Mouse (Mus musculus) spleen, embryonic (tissue): ENCODE measurements around the gene Vash1.

ENCODE experiments used
- CTCF ChIA-PET: fragments of 350-600 bp; sonication (Branson Sonifier 250); formaldehyde crosslinking; loops from one replicate; lab custom pipeline; 2022; lab: Charles Lee

The Vash1 gene

DNA sequence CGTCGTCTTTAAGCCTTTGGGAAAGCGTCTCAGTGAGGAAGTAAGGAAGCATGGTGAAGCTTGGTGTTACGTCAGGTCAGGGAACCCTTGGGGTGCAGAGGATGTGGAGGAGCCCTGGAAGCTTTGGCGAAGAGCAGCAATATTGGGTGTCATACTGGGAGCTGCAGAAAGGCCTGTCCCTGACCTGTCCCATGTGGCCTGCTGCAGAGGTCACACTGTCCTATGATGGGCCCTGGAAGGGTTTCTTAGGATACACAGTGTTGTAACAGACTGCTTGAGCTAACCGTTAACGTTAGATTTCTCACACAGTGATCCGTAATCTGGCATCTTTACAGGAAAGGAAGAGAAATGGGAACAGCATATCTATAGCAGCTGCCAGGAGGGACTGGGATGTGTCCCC lies 3.7 kb downstream of the Vash1 start:
- CTCF ChIA-PET: no interaction called here

- CTCF ChIA-PET: no interaction called here
These were observed 5.2 kb downstream of the Vash1 start for GRCm38 (mm10) chr12:86683698-86684097.

DNA sequence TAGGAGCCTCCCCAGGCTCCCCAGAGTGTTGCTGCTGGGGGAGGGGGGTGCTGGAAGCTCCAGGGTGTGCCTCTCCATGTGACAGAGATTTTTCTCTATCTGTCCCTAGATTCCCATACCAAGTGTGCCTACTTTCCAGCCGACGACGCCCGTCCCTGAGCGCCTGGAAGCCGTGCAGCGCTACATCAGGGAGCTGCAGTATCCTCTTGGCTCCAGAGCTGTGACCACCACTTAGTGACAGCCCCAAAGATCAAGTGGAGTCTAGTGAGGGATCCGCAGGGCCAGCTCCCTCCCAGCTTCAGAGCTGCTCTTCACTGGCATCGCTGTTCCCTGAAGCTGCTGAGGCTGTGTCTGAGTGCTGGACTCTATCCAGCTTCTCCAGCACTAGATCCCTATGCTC lies 6.8 kb downstream of the Vash1 start:
- CTCF ChIA-PET: no interaction called here

DNA sequence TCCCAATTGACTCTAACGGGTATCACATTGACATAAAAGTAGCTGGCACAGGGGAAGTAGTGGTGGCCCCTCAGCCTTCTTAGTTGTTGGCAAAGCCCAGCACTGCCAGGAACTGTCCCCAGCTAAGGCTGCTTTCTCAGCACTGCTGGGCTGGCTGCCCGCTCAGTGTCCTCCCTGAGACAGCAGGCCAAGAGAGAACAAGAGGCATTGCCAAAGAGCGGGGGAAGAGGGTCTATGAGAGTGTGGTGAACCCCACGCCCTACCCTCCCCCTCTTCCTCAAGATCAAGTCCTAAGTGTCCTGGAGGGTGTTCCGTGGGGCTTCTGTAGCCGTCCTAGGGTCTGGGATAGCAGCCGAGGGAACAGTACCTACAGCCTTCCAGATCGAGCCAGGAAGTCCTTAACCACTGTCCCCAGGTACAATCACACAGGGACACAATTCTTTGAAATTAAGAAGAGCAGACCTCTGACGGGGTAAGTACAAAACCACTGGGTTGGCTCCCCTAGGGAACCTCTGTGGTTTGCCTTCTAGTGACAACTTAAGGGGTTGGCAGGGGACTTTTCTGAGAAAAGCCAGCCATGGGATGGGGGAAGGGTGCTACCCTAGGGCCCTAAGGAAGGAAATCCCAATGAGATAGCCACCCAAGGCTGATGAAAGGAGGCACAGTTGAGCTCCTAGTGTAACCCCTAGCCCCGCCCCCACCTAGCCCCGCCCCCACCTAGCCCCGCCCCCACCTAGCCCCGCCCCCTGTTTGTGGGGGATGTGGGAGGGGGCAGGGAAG lies 8.2 kb downstream of the Vash1 start:
- CTCF ChIA-PET: no interaction called here

- CTCF ChIA-PET: no interaction called here
These were observed 9.0 kb downstream of the Vash1 start for GRCm38 (mm10) chr12:86687445-86687955.

DNA sequence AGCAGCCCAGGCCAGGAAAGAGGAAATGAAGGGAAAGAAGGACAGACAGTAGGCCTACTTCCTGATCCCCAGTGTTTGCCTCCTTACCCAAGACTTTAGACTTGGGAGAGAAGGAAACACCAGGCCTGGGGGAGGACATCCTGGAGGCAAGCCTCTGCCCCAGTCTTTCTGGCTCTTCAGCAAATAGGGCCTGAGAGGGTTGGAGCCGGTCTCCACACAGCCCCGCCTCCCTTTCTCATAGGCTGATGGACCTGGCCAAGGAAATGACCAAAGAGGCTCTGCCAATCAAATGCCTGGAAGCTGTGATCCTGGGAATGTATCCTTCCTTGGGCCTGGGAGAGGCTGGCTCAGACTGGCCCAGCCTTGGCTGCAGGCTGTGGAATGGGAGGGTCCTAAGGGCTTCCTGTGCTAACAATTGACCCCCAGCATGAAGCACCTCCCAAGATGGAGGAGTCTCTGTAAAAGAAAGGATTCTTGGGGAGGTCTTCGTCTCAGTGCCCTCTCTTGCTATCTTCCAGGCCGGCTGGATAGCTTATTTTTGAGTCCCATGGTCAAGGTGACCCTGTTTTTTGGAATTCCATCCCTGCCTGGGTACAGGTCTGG lies 9.6 kb downstream of the Vash1 start:
- CTCF ChIA-PET: no interaction called here

GRCm38 (mm10) chr12:86688917-86689316 lies 10.4 kb downstream of the Vash1 start:
- CTCF ChIA-PET: no interaction called here

- CTCF ChIA-PET: no interaction called here
These were observed 12.4 kb downstream of the Vash1 start for GRCm38 (mm10) chr12:86690700-86691485.

DNA sequence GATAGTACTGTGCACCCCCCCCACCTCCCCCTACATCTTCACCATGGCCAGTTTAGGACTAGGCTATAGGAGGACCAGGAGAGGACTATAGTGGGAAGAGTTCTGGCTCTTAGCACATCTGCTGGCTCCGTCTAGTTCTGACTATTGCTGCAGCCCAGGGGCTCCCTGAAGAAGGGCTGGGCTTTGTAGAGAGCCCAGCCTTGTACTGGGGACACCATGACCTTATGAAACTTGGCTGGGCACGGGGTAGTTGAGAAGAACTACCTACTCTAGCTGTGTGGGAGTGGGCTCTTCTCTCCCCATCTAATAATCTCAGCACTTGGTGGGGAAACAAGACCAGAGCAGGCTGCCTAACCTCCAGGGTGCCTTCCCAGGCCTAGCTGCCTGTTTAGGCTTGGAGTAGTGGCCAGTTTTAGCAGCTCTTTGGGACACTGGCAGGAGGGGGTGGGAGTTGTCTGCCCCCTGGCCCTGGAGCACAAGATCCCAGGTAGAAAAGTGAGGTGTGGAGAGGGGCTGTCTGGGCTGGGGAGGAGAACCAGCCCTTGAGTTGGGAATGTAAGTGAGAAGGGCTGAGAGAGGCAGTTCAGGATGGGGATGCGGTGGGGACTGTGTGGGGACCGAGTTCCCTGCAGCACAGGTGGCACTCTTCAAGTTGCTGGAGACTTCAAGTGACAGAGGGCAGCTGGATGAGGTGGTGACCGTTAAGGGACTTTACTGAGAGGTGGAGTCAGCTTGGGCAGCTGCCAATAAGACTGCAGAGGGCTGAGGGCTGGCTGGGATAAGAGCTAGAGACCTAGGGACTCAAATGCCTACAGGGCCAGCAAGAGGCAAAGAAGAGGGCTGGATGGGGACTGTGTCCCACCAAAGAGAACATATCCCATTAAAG lies 14.2 kb downstream of the Vash1 start:
- CTCF ChIA-PET: no interaction called here

DNA sequence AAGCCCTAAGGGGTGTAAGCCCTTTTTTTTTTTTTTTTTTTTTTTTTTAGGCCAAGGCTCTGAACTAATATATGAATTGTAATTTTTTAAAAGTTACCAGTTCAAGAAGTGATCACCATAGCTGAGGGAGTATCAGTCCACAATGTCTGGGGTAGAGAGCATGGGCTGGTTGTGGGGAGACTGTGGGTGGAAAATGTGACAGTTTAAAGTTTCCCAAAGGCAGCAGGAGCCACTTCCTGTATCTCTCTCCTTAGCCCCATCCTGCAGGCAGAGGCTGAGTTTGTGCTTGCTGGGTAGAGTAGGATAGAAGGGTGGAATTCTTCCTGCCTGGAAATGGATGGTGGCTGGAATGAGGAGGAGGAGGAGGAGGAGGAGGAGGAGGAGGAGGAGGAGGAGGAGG lies 14.9 kb downstream of the Vash1 start:
- CTCF ChIA-PET: no interaction called here

DNA sequence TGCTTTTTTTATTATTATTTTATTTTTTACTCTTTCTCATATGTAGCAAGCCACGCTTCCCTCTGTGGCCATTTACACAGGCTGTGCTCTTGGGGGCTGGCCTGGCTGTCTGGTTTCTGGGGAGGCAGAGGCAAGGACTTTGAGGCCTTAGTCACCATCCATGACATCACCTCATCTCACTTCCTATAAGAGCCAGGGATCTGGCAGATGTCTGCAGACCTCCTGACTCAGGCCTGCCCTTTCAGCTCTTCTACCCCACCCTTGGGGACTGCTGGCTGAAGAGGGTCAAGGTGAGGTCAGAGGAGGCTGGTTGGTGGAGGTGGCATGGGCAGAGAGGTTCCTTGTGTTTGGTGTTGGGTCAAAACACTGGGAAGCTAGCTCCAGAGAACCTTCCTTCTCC lies 15.9 kb downstream of the Vash1 start:
- CTCF ChIA-PET: no interaction called here

DNA sequence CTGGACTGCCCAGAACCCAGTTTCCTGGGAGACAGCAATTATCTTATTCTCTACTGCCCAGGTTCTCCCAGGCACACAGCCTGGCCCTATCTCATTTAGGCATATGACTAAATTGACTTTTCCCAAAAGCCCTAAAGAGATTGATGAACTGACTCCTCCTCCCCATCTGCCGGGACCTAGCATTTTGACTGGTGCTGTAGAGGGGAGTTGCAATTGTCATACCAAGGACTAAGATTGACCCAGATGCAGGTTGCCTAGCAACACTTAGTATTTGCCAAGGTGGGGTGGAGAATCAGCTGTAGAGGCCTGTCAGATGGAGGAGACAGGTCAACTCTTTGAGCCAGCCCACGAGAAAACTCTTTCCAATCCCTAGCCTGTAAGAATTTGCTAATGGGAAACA lies 19.5 kb downstream of the Vash1 start:
- CTCF ChIA-PET: no interaction called here

DNA sequence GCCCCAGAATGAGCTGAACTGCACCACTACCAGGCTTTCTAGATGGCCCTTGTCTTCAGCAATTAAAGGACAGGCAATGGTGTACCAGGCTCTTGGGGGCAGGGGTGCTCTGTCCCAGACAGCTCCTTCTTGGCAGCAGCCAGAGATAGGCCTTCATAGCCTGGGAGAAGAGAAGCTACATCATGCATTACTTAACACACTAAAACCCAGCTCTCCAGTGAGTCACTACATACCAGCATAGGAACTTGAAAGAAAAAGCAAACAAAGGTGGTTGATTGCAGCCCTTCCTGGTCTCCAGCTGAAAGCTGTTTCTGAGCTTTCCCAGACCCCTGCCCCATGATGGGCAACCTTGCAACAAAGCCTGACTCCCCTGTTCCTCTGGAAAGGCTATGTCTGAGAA lies 20.0 kb downstream of the Vash1 start:
- CTCF ChIA-PET: interaction anchor here (0.6 kb wide), 1 partner anchor 265 kb away, joined by 4 read pairs; no protein-coding TSS in a partner anchor

DNA sequence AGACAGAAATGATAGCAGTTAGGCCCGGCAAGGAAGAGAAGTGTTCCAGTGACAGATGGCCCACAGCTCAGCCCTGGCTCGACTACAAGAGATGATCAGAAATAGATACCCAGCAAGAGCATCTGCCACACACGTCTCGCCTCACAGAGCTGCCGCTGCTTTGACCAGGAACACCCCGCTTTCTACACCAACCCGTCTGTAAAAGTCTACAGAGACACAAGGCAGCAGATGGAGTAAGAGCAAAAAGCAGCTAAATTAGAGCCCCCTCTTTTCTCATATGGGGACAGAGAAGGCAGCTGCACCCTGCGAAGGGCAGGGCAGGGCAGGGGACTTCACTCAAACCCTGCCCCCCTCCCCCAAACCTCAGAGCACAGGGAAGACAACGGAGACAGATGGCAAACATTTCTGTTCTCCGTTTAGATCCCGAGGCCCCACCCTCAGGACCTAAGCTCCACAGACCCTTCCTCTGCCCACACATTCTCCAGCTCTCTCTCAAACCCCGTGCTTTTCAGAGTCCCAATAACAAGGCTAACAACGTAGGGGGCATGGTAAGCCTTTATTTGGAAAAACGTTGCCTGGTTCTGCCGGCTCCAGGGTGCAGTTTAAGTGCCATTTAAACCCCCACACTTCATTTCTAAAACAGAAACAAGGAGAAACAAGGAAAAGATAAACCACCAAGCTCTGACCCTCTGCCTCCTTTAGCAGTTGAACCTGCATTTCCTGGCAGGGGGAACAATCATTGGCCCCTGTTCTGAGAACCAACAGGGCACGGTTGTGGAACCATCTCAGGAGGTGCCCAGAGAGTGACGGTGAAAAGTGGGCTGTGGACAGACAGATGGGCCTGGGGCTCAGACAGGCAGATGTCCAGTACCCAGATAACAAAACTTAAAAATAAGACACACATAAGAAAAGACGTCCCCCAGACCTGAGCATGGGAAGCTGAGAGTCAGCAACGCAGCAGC lies 21.7 kb downstream of the Vash1 start:
- CTCF ChIA-PET: interaction anchor here (0.6 kb wide), 1 partner anchor 29 kb away, joined by 3 read pairs; no protein-coding TSS in a partner anchor

GRCm38 (mm10) chr12:86700927-86701310 lies 22.4 kb downstream of the Vash1 start:
- CTCF ChIA-PET: no interaction called here

DNA sequence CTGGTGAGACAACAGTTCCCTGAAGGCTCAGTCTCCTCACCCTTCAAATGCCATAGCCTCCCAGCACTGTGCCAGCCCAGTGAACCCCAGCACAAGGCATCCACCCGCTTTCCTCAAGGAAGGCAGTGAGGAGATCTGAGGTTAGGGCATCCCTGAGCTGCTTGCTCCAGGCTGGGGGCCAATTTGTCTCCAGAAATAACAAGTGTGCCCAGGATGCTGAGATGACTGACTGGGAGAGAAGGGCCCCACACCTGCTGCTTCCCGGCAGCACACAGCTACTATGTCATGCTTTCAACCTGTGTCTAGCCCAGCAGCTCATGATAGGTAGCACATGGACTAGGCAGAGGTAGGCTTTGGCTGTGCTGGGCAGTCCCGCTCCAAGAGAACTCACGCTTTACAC lies 23.0 kb downstream of the Vash1 start:
- CTCF ChIA-PET: no interaction called here

DNA sequence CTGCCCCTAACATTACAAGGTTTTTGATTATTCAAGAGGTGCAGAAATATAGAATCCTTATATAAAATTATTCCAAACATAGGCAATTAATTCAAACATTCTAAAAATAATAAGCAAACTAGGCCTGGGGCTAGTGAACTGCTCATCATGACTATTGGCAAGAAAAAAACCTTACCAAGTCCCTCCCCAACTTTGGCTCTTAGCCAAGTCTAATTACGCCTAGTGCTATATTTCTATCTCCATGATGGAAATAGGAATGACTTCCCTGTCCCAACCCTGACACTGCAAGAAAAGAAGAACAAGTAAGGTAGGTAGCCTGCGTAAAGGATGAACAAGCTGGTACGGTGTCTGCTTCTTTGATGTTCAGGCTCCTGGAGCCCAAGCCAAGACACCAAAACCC lies 24.2 kb downstream of the Vash1 start:
- CTCF ChIA-PET: no interaction called here

DNA sequence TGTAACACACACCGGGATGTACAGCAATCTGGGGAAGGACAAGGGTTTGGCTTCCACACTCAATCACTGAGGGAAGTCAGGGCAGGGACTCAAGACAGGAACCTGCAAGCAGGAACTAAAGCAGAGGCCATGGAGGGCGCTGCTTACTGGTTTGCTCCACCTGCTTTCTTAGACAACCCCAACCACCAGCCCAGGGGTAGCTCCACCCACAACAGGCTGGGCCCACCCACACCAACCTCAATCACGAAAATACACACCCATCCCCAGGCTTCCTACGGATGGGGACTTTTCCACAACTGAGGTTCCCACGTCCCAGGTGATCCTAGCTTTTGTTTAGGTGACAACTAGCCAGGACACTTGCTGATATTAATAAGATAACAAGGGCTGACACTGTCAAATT lies 27.3 kb downstream of the Vash1 start:
- CTCF ChIA-PET: no interaction called here

DNA sequence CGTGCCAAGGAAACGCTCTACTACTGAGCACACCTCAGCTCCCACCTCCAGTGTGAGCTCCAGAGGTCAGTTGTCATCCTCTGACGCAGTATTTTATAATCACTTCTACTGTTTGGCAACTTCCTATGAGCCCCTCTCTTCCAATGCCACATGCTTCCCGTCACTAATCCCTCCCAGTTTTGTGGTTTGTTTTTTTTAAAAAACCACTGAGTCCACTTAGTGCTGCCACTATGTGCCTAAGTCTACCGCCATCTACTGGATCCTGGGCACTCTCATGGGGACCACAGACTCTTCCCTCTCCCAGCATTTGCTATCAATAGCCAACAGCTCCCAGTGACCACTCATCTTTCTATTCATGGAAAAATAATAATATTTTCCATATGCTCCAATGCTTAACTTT lies 35.5 kb downstream of the Vash1 start:
- CTCF ChIA-PET: interaction anchor here (0.7 kb wide), 1 partner anchor 581 kb away, joined by 3 read pairs; no protein-coding TSS in a partner anchor

- CTCF ChIA-PET: no interaction called here
These were observed 36.9 kb downstream of the Vash1 start for GRCm38 (mm10) chr12:86715401-86715800.
